Mouse (Mus musculus) spleen, postnatal 36 days (tissue): ENCODE data around the gene Slc34a3.

Experiments
- DNase-seq, 2 experiments: peaks; one replicate each; pipeline ENCODE4 v3.0.0; 2022; ENCODE audit warnings: low spot score in 2 of 2, mixed read lengths in 1 of 2

Gene Slc34a3

DNA sequence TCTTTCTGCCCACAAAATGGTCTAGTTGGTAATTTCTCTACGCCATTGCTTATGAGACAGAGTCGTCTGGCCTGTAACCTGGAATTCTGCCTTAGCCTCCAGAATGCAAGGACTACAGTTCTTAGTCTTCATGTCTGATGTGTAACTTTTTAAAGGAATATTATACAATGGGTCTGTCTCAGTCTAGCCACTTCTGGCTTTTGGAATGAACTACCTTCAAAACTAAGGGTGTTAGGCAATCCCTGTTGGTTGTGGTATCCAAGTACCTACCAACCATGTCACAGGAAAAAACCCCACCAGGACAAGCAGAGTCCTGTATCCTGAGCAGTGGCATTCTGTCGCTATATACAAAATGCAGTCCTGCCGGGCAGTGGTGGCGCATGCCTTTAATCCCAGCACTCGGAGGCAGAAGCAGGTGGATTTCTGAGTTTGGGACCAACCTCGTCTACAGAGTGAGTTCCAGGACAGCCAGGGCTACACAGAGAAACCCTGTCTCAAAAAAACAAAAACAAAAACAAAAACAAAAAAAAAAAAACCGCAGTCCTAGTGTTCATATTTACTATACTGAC, 8.3 kb downstream of the Slc34a3 start:
- DNase-seq = no peak

DNA sequence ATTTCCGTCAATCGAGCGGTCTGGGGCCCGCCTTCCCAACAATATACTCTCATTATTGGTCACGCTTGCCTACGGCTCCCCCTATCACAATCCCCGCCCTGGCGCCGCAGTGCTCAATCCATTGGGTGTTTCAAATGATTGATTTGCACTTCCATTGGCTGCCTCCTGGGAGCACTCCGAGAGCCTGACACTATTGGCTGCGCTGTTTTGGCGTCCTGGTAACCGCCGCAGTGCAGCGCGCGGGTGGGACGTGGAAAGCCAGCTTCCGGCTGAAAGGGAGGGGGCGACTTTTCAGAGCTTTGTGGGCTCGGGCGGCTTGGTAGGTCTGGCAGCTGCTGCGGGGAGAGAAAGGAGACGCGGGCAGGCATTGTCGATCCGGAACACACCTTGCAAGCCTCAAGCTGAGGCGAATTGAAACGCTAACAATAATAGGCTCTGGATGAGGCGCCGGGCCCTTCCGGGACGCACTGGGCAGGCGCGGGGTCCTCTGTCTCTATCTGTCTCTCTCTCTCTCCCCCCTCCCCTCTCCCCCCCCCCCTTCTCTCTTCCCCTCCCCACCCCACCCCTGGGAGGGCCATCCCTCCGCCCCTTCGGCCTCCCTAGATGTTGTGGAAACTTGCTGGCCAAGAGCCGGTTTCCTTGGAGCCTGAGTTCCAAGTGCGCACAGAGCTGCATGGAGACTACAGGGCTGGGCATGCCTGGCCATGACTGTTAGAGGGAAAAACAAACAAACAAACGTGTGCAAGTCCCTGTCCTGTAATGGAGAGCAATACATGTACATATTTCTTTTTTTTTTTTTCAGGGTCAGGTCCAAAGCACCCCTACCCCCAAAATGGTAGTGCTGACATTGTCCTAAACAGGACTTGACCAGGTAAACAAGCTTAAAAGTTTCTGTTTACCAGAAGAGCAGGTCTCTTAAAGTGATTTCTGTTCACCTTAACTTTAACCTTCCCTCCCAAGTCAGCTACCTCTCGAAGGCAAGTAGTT, 9.1 kb downstream of the Slc34a3 start:
- peak; percentile 99 to 100 for DNase-seq

DNA sequence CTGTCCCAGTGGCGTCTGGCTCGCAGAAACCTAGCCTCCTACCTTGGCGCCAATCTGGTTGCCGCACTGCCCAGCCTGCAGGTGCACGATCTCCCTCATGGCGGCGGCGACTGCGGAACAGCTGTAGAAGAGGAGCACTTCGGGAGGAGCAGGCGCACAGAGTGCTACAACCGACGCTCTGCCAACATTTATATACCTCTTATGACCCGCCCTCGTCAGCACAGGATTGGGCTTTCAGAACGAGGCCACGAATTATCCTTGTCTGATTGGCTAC, 9.7 kb downstream of the Slc34a3 start, which contains the start of gene Tubb4b:
TSS of gene Tubb4b (minus strand) at position 211 of the 274 bp plus-strand sequence.
- no peak for DNase-seq

GRCm38 (mm10) chr2:25223681-25224491, 10.3 kb downstream of the Slc34a3 start:
- DNase-seq = peak; percentile 89 to 90

DNA sequence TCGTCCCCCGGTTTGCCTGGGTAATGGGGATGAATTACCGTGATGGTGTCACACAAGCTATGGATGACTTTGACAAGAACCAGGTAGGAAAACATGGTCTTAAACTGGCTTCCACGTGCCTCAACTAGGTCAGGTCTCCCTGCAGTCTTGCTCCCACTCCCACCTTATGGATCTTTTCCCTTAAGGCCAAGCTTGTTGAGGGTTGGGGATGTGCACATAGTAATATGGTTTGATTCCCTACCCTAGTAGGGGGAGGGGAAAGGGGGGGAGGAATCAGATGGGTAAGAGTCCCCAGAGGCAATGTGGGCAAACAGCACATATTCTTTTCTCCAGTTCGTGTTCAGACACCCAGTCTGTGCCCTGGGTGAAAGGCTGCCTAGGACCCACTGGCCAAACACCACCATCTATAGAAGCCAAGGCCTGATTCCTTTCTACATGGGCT, 12.8 kb downstream of the Slc34a3 start:
- no peak for DNase-seq

- no peak for DNase-seq
Observed at GRCm38 (mm10) chr2:25218445-25218844, 15.7 kb downstream of the Slc34a3 start, which contains the start of gene Fam166a. Fam166a (plus strand) TSS chr2:25218745.

DNA sequence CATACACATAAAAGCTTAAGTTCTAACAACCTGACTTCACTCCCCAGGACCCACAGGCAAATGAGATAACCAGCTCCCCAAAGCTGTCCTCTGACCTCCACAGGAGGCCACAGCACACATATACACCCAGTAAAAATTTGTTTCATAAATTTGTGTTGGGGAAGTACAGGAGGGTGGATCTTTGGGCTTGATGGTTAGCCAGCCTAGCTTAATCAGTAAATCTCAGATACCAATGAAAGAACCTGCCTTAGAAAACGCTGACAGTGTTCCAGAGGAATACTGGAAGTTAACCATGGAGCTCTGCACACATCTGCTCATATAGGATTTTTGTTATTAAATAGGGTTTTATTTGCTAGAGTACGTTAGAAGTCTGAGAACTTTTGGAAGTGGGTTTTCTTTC, 16.5 kb downstream of the Slc34a3 start:
- DNase-seq = no peak

DNA sequence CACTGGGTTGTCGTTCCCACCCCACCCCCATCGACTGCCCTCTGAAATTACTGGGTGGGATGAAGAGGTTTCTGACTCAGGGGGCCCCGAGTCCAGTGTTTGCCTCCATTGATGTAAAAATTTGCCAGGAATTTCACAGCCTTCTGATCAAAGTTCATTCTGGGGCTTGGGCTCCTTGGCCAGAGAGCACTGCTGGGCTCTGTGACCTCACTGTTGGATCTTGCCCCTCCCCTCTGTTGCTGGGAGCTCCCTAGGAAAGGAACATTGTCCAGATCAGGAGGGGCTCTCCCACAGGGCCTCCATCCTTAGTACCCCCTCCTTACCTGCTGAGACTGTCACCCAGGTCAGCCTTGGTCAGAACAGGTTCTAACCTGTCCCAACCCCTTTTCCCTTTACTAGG, 19.7 kb downstream of the Slc34a3 start, which contains the start of gene Stpg3:
TSS of gene Stpg3 (minus strand) at position 194 of the 400 bp plus-strand sequence.
- no peak for DNase-seq

DNA sequence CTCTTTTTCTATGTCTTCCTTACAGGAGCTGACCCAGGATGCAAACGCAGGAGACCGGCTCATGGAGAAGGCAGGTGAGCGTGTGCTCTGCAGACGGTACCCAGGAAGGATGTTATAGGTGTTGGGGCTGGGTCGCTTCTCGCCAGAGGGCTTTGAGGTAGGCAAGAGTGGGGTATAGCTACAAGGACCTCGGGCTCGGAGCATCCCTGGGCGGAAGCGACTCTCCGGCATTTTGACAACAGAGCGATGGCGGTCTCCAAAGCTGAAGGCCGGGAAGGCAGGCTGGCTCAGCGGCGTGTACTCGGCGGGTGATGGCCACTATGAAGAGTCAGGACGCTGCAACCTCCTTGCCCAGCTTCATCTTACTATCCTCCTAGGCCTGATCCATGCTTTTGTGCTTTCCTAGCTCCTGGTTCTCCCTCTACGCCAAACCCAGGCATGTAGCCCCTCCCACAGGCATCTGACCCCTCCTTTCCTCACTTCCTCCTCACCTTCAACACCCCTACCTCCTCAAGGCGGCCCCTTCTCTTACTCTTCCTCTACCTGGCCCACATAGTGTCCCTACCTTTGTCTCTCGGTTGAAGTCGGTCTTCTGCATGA, 20.8 kb downstream of the Slc34a3 start:
- no peak for DNase-seq

DNA sequence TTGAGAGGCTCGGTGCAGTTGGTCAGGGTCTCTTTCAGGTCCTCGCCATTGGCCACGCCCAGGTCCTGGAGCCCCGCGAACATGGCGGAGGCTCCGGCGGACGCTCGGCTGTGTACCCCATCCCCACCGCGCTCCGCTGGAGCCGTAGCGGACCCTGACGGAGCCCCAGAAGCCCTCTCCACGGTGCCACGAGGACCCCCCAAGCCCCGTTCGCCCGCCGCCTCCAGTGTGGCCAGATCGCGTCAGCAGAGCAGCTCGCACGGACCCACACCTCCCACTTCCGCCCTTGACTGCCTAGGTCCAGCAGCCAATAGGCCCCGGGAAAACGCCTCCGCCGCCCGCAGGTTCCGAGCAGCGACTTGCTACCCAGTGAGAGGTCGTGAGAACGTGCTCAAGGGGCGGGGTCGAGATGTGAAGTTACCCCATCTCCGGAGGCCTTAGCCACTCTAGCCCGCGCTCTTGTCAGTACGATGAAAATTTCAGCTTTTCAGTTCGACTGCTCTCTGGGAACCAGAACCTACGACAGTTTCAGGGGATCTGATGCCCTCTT, 23.0 kb downstream of the Slc34a3 start, which contains the start of gene Nelfb:
TSS of gene Nelfb (minus strand) at position 369 of the 550 bp plus-strand sequence.
- DNase-seq = peak; percentile 93 to 94

- DNase-seq = no peak
Observed at GRCm38 (mm10) chr2:25210686-25211085, 23.5 kb downstream of the Slc34a3 start.

DNA sequence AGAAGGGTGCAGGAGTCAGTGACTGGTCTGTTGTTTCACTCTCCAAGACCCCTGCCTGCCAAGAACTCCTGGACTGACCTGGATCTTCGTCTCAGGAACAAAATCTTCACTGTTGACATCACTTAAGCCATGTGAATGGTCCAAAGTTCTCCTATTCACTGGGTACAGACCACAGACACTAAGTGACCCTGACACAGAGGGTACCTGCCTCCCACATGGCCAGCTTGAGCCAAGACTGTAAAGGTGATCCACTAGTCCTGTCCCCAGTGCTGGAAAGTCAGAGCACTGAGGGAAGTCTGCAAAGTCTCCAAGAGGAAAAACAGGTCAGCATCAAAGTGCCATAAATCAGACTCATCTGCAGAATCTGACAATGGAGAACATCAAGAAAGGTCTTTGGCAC, 26.6 kb downstream of the Slc34a3 start:
- DNase-seq = no peak

GRCm38 (mm10) chr2:25203631-25204214, 30.4 kb downstream of the Slc34a3 start:
- peak; percentile 14 to 39 for DNase-seq

DNA sequence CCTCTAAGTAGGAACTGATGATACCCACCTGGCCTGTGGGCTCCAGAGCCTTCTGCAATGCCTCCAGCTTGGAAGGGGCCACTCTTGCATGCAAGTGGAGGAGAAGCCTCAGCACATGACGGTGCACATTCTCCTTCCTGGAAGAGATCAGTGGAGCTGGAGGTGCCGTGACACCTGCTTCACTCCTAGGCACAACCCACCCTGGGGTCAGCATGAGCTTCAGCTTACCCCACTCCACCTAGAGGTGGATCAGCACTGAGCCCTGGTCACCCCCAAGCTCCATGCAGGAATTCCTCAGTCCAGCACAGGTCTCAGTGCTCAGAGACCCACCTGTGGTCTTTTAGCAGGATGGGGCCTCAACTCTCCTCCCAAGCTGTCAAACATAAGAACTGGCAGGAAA, 33.5 kb downstream of the Slc34a3 start:
- DNase-seq = no peak

DNA sequence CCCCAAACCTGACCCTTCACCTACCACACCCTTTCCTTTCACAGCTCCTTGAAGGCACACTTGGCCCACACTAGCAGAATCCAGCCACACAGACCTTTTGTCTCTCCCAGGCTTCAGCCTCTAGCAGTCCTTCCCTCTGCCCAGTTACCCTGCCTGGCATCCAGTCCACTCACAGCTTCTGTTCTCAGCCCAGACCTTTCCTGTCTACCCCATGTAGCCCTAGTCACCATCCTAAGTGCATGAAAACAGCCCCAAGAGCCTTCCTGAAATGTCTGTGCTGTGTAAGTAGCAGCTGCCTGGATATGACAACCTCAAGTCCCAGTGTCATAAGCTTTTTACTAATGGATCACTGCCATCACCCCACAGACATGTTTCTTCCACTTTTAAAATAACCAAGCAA, 36.2 kb downstream of the Slc34a3 start:
- no peak for DNase-seq

- no peak for DNase-seq
Observed at GRCm38 (mm10) chr2:25197191-25197590, 37.0 kb downstream of the Slc34a3 start.

DNA sequence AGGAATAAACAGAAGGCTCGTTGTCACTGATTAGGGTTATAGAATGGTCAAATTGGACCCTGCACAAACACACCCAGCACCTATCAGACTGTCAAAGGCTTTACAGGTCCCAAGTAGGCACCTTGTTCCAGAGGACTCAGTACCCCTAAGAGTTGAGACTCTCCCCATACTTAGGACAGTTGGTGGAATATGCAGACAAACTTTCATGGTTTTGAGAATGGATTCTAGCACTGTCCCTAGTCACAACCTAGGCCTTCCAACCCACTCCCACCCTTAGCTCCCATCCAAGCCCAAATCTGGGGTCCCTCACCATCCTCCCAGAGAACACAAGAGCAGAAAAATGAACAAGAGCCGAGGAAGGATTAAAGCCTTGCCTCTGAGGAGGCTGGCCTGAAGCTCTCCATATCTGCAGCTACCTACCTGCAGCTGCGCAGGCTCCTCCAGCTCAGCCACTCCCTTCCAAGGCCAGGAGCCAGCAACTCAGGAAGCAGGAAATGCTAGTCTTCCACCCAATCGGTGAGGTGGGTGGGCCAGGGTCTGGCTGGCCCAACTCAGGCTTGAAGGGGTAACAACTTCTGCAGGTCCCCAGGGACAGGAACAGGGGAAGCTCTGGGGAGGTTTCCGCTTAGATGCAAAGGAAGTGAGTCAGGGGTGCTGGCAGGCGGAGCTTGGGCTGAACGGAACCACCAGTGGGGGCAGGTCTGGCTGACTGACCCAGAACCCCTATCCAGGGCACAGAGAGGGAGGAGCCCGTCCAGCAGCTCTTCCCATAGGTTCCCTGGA, 37.8 kb downstream of the Slc34a3 start, which contains the start of gene Tor4a:
TSS of gene Tor4a (minus strand) at position 715 of the 783 bp plus-strand sequence.
- peak; percentile 97 for DNase-seq

DNA sequence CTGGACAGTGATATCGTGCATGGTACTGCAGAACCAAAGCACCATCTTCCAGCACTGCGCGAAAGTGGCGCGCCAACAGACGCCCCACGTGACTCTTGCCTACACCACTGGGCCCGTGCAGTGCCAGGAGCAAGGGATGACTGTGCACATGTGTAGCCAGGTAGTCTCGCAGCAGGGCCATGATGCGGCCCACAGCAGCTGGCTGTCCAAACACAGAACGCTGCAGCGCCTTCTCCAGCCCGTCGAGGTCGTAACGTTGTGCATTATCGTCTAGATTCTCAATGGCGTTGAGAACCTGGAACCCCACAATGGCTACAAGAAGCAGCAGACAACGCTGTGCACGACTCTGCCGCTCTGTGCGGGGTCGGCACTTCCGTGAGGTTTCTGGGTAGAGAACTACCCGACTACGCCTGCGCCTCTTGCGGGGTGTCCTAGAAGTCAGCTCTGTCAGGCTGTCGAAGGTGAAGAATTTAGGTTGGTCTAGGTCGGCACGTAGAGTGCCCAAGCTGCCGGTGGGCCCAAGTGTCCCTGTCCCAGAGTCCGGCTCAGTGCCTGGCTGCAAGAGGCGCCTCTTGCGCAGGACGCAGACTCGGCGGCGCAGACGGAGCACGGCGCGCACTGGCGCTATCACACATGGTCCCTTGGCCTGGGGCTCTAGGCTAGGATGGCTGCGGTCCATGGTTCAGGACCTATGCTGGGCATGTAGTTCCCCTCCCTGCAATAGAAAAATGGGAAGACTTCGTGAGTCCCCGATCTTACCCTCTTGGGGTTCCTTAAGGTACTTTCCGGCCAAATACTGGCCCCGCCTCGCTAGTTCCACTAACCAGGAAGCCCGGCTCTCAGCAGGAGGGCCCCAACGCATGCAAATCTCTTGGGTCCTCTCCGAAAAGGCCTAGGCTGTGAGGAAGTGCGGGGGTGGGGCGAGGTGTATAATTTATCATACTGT, 38.7 kb downstream of the Slc34a3 start:
- DNase-seq = peak; percentile 96 to 97
